Mouse (Mus musculus) MEL (cell line): ENCODE data around the gene Zfp654. TPM values are rescaled to one million over a fixed set of nuclear protein-coding genes. Genes with fewer than 3 reads are reported as not detected.
"Not testable (repeated sequence)": the region's sequence is repeated elsewhere in the genome, so short reads cannot be mapped to it uniquely, and the experiment has no call there.

Experiments
- DNase-seq: peaks from one replicate; pipeline ENCODE4 v3.0.0; 2011; ENCODE audit warnings: low read depth, low spot score
- H3K27ac ChIP-seq: 2 replicates; pipeline ENCODE4 v1.5.1; 2012; ENCODE audit warnings: low read depth, mild to moderate bottlenecking, control low read depth, low read length, moderate library complexity; ENCODE audit not compliant: control insufficient read depth
- H3K27me3 ChIP-seq, 2 experiments: fragments of 150-350 bp in 1 of 2; sonication (generic) in 1 of 2; 2 replicates each; pipeline ENCODE4 v1.6.1; 2012; ENCODE audit warnings: low read length in 2 of 2, mild to moderate bottlenecking in 2 of 2, improper control_type of control experiment in 1 of 2, moderate library complexity in 1 of 2; ENCODE audit not compliant: insufficient read depth in 2 of 2, control insufficient read depth in 1 of 2
- H3K36me3 ChIP-seq, 2 experiments: 2 replicates each; pipeline ENCODE4 v1.6.1; 2012 to 2014; ENCODE audit warnings: low read length in 2 of 2, improper control_type of control experiment in 1 of 2, inconsistent platforms in 1 of 2, mild to moderate bottlenecking in 1 of 2; ENCODE audit not compliant: insufficient read depth in 2 of 2, control insufficient read depth in 1 of 2
- H3K4me1 ChIP-seq, 2 experiments: fragments of 150-350 bp in 1 of 2; sonication (generic) in 1 of 2; 2 replicates each; pipeline ENCODE4 v1.6.1; 2012; ENCODE audit warnings: low read length in 2 of 2, improper control_type of control experiment in 1 of 2, mild to moderate bottlenecking in 1 of 2; ENCODE audit not compliant: insufficient read depth in 2 of 2, control insufficient read depth in 1 of 2
- H3K4me3 ChIP-seq, 2 experiments: fragments of 150-350 bp in 1 of 2; sonication (generic) in 1 of 2; 2 replicates each; pipeline ENCODE4 v1.5.1; 2012; ENCODE audit warnings: low read depth in 2 of 2, low read length in 2 of 2, mild to moderate bottlenecking in 2 of 2, moderate library complexity in 2 of 2, control low read depth in 1 of 2, improper control_type of control experiment in 1 of 2; ENCODE audit not compliant: control insufficient read depth in 1 of 2, insufficient read depth in 1 of 2
- H3K79me2 ChIP-seq: 2 replicates; pipeline ENCODE4 v1.6.1; 2012; ENCODE audit warnings: mild to moderate bottlenecking, low read length, moderate library complexity; ENCODE audit not compliant: control insufficient read depth, poor library complexity, insufficient read depth
- H3K9ac ChIP-seq: 2 replicates; pipeline ENCODE4 v1.6.1; 2012; ENCODE audit warnings: low read depth, mild to moderate bottlenecking, control low read depth, low read length, moderate library complexity; ENCODE audit not compliant: control insufficient read depth, poor library complexity, severe bottlenecking
- H3K9me3 ChIP-seq: fragments of 150-350 bp; sonication (generic); replicated peaks from 2 replicates; pipeline ENCODE4 v1.6.1; 2012; ENCODE audit warnings: mild to moderate bottlenecking, low read length, improper control_type of control experiment, moderate library complexity; ENCODE audit not compliant: insufficient read depth
- EP300 ChIP-seq, 2 experiments: IDR thresholded peaks; 2 replicates each; pipeline ENCODE4 v1.6.1; 2011; ENCODE audit warnings: improper control_type of control experiment in 2 of 2, low read length in 2 of 2, low read depth in 1 of 2, mild to moderate bottlenecking in 1 of 2
- ETS1 ChIP-seq: IDR thresholded peaks from 2 replicates; pipeline ENCODE4 v1.6.1; 2012; ENCODE audit warnings: low read depth, mild to moderate bottlenecking, inconsistent platforms, low read length, improper control_type of control experiment, moderate library complexity
- GABPA ChIP-seq: IDR thresholded peaks from 2 replicates; pipeline ENCODE4 v1.6.1; 2012; ENCODE audit warnings: low read depth, mild to moderate bottlenecking, inconsistent platforms, low read length, improper control_type of control experiment, moderate library complexity
- GATA1 ChIP-seq: IDR thresholded peaks from 2 replicates; pipeline ENCODE4 v1.6.1; 2011; ENCODE audit warnings: low read depth, low read length, improper control_type of control experiment
- HCFC1 ChIP-seq: IDR thresholded peaks from 2 replicates; pipeline ENCODE4 v1.6.1; 2012; ENCODE audit warnings: low read depth, mild to moderate bottlenecking, inconsistent platforms, low read length, improper control_type of control experiment, moderate library complexity
- JUND ChIP-seq: IDR thresholded peaks from 2 replicates; pipeline ENCODE4 v1.6.1; 2011; ENCODE audit warnings: low read depth, mild to moderate bottlenecking, improper control_type of control experiment, low read length
- MAFK ChIP-seq: IDR thresholded peaks from 2 replicates; pipeline ENCODE4 v1.6.1; 2011; ENCODE audit warnings: low read depth, mild to moderate bottlenecking, low read length, improper control_type of control experiment, borderline replicate concordance
- MAX ChIP-seq: IDR thresholded peaks from 2 replicates; pipeline ENCODE4 v1.6.1; 2011; ENCODE audit warnings: low read length, improper control_type of control experiment
- MEF2A ChIP-seq: IDR thresholded peaks from 2 replicates; pipeline ENCODE4 v1.6.1; 2014; ENCODE audit warnings: low read depth, mild to moderate bottlenecking, inconsistent platforms, low read length, improper control_type of control experiment; ENCODE audit not compliant: poor library complexity, insufficient replicate concordance, severe bottlenecking; ENCODE audit errors: extremely low read depth
- MXI1 ChIP-seq: IDR thresholded peaks from 2 replicates; pipeline ENCODE4 v1.6.1; 2011; ENCODE audit warnings: mild to moderate bottlenecking, low read depth, low read length, improper control_type of control experiment
- MYC ChIP-seq: IDR thresholded peaks from 2 replicates; pipeline ENCODE4 v1.6.1; 2011; ENCODE audit warnings: low read depth, mild to moderate bottlenecking, low read length, improper control_type of control experiment, moderate library complexity
- NELFE ChIP-seq: IDR thresholded peaks from 2 replicates; pipeline ENCODE4 v1.6.1; 2011; ENCODE audit warnings: low read depth, low read length, improper control_type of control experiment
- NRF1 ChIP-seq: IDR thresholded peaks from 2 replicates; pipeline ENCODE4 v1.6.1; 2014; ENCODE audit warnings: low read depth, mild to moderate bottlenecking, inconsistent platforms, low read length, improper control_type of control experiment, moderate library complexity; ENCODE audit not compliant: poor library complexity, insufficient read depth, severe bottlenecking
- POLR2A ChIP-seq, 2 experiments: IDR thresholded peaks; 2 replicates each; pipeline ENCODE4 v1.6.1; 2011 to 2012; ENCODE audit warnings: low read length in 2 of 2, mild to moderate bottlenecking in 2 of 2, control low read depth in 1 of 2, improper control_type of control experiment in 1 of 2, low read depth in 1 of 2, moderate library complexity in 1 of 2; ENCODE audit not compliant: control insufficient read depth in 1 of 2, insufficient read depth in 1 of 2, poor library complexity in 1 of 2
- POLR2AphosphoS2 ChIP-seq: IDR thresholded peaks from 2 replicates; pipeline ENCODE4 v1.6.1; 2011; ENCODE audit warnings: low read length, improper control_type of control experiment
- POLR2AphosphoS5 ChIP-seq: IDR thresholded peaks from 2 replicates; pipeline ENCODE4 v1.6.1; 2012; ENCODE audit warnings: low read depth, borderline replicate concordance, mild to moderate bottlenecking, inconsistent platforms, low read length, moderate library complexity, mixed read lengths
- SIN3A ChIP-seq: IDR thresholded peaks from 2 replicates; pipeline ENCODE4 v1.6.1; 2012; ENCODE audit warnings: low read length, improper control_type of control experiment, inconsistent platforms
- SMC3 ChIP-seq: IDR thresholded peaks from 2 replicates; pipeline ENCODE4 v1.6.1; 2011; ENCODE audit warnings: low read depth, low read length, improper control_type of control experiment
- TAL1 ChIP-seq: IDR thresholded peaks from 2 replicates; pipeline ENCODE4 v1.6.1; 2012; ENCODE audit warnings: mild to moderate bottlenecking, inconsistent platforms, low read length, moderate library complexity, mixed read lengths
- TBP ChIP-seq: IDR thresholded peaks from 2 replicates; pipeline ENCODE4 v1.8.0; 2011; ENCODE audit warnings: low read depth, low read length, improper control_type of control experiment
- USF1 ChIP-seq: IDR thresholded peaks from 2 replicates; pipeline ENCODE4 v1.6.1; 2014; ENCODE audit warnings: low read depth, mild to moderate bottlenecking, inconsistent platforms, low read length, improper control_type of control experiment, moderate library complexity
- USF2 ChIP-seq, 2 experiments: IDR thresholded peaks; 2 replicates each; pipeline ENCODE4 v1.6.1; 2011 to 2012; ENCODE audit warnings: improper control_type of control experiment in 2 of 2, low read length in 2 of 2, borderline replicate concordance in 1 of 2, inconsistent platforms in 1 of 2, low read depth in 1 of 2, mild to moderate bottlenecking in 1 of 2; ENCODE audit not compliant: insufficient read depth in 1 of 2
- ZC3H11A ChIP-seq: IDR thresholded peaks from 2 replicates; pipeline ENCODE4 v1.6.1; 2012; ENCODE audit warnings: low read depth, mild to moderate bottlenecking, inconsistent platforms, low read length, improper control_type of control experiment
- ZKSCAN1 ChIP-seq: IDR thresholded peaks from 2 replicates; pipeline ENCODE4 v1.6.1; 2012; ENCODE audit warnings: low read depth, mild to moderate bottlenecking, inconsistent platforms, low read length, improper control_type of control experiment, moderate library complexity
- ZMIZ1 ChIP-seq: IDR thresholded peaks from 2 replicates; pipeline ENCODE4 v1.6.1; 2012; ENCODE audit warnings: low read depth, mild to moderate bottlenecking, inconsistent platforms, low read length, improper control_type of control experiment, moderate library complexity
- polyA plus RNA-seq, 2 experiments: library from polyadenylated mRNA; stranded (reverse) in 1 of 2; unstranded in 1 of 2; fragments of >175 nt in 1 of 2; fragments of >200 nt in 1 of 2; gene quantifications; 2 replicates each; pipeline versions ENCODE4 v1.2.1 to v1.2.4; 2012; ENCODE audit warnings: low replicate concordance in 2 of 2, low read depth in 1 of 2; ENCODE audit not compliant: insufficient read length in 2 of 2, insufficient read depth in 1 of 2, missing spikeins in 1 of 2
- total RNA-seq: library from RNA; depleted of rRNA; stranded (reverse); fragments of 300-350 nt; gene quantifications from 2 replicates; pipeline ENCODE4 v1.2.3, GENCODE M21; 2012

The Zfp654 gene
- total and polyA plus RNA-seq, 3 experiments = 5.0 to 61.6 (median 6.9) TPM

DNA sequence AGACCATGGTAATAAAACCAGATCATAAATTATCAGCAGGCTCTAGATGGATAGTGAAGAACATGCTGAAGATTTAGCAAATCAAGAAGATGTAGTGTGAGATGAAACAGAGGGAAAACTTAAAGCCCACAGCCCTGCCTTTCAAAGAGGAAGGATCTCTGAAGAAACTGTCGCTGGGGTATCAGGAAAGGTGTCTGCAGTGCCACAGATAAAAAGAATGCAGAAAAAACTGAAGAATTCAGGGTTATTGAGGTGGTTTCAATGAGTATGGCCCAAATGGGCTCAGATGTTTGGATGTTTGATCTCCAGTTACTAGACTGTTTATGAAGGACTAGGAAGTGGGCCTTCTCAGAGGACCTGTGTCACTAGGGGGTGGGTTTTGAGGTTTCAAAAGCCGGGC is 18.2 kb upstream of the Zfp654 start (continued):
- TF ChIP-seq POLR2A (IDR thresholded peaks at IDR 0.05; ENCODE audit: control insufficient read depth in 1 of 2, insufficient read depth in 1 of 2, low read depth in 1 of 2, low read length in 2 of 2, poor library complexity in 1 of 2) = no peak
- 0 out of 2 replicates have a peak, but pooled peaks have one; percentile 14 for TF ChIP-seq HCFC1
- peak; percentile 44 for TF ChIP-seq TAL1
- no peak for TF ChIP-seq NRF1
- TF ChIP-seq SMC3 = no peak
- no peak for TF ChIP-seq NELFE
- TF ChIP-seq ZMIZ1 = no peak
- no peak for TF ChIP-seq POLR2AphosphoS5
- TF ChIP-seq MXI1 = no peak
- TF ChIP-seq TBP = 0 out of 2 replicates have a peak, but pooled peaks have one; percentile 42
- no peak for TF ChIP-seq GABPA
- no peak for TF ChIP-seq ZKSCAN1
- TF ChIP-seq ETS1 = 0 out of 2 replicates have a peak, but pooled peaks have one; percentile 31
- TF ChIP-seq MAX = 0 out of 2 replicates have a peak, but pooled peaks have one; percentile 14
- TF ChIP-seq JUND = no peak
- TF ChIP-seq MAFK = no peak
- TF ChIP-seq POLR2AphosphoS2 = no peak

DNA sequence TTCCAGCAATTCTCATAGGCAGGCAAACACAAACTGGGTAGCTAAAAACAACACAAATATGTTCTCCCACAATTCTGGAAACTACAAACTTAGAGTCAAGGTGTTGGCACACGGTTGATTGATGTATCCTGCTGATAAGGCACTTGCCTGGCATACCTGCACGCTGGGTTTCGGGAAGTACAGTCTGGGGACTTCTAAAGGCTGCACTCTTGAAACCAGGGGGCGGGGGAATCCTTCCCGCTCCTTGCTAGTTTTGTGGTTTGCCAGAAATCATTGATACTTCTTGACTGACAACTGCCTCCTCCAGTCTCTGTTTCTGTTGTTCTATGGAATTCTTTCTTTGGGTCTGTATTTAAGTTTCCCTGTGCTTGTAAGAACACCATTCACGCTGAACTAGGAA is 17.2 kb upstream of the Zfp654 start:
- H3K9ac ChIP-seq = no peak overlapping the region
- no peaks in the 10 kb centered on the region for H3K27me3 ChIP-seq
- peaks cover 2% of the 10 kb centered on the region; the same call in 1 of the 2 replicates for H3K79me2 ChIP-seq
- H3K27ac ChIP-seq = no peak overlapping the region
- peaks cover 7 to 8% of the 10 kb centered on the region in 2 experiments for H3K4me1 ChIP-seq
- H3K36me3 ChIP-seq = peaks cover 0 to 18% of the 10 kb centered on the region in 2 experiments; a peak in 2 of 4 replicates
- no peaks in the 10 kb centered on the region for H3K9me3 ChIP-seq
- H3K4me3 ChIP-seq = no peak overlapping the region
- no peak for TF ChIP-seq MEF2A
- TF ChIP-seq USF2 (IDR thresholded peaks at IDR 0.05; ENCODE audit: borderline replicate concordance in 1 of 2, insufficient read depth in 1 of 2, low read depth in 1 of 2, low read length in 2 of 2) = no peak
- TF ChIP-seq MYC = no peak
- TF ChIP-seq SIN3A = no peak
- no peak for TF ChIP-seq ZMIZ1
- TF ChIP-seq SMC3 = no peak
- no peak for TF ChIP-seq ZC3H11A
- no peak for TF ChIP-seq MXI1
- TF ChIP-seq GATA1 = no peak
- TF ChIP-seq MAX = no peak
- no peak for TF ChIP-seq GABPA
- TF ChIP-seq USF1 = no peak
- no peak for TF ChIP-seq MAFK
- no peak for TF ChIP-seq POLR2AphosphoS2
- no peak for TF ChIP-seq EP300 (IDR thresholded peaks at IDR 0.05; ENCODE audit: low read depth in 1 of 2, low read length in 2 of 2)
- no peak for TF ChIP-seq ZKSCAN1
- no peak for DNase-seq

DNA sequence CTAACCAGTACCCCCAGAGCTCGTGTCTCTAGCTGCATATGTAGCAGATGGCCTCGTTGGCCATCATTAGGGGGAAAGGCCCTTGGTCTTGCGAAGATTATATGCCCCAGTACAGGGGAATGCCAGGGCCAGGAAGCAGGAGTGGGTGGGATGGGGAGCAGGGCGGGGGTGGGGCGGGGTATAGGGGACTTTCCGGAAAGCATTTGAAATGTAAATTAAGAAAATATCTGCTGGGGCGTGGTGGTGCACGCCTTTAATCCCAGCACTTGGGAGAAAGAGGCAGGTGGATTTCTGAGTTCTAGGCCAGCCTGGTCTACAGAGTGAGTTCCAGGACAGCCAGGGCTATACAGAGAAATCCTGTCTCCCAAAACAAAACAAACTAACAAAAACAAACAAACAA is 14.4 kb upstream of the Zfp654 start:
- H3K27me3 ChIP-seq, H3K9ac ChIP-seq, H3K9me3 ChIP-seq, H3K27ac ChIP-seq, H3K4me3 ChIP-seq, H3K4me1 ChIP-seq, H3K79me2 ChIP-seq, DNase-seq: not testable (repeated sequence)
- H3K36me3 ChIP-seq = peaks cover 0 to 15% of the 10 kb centered on the region in 2 experiments; a peak in 2 of 4 replicates
